Comparison of ENCODE assay signal across 27 mouse cellular contexts in genomic region chr12:72583099-72583498, GRCm38 (mm10).
"Had no signal": no experiment of that assay in that cellular context is flagged by ENCODE, and none has a peak within 500 bp of the region (broad histone marks: within the 10 kb centered on the region; RNA-seq: fewer than 3 reads in every experiment).

No protein-coding gene starts in this region.

- H3K27me3 ChIP-seq: heart, embryonic 13.5 days; heart, embryonic 15.5 days; hindbrain, embryonic 12.5 days; intestine, embryonic 15.5 days; limb, embryonic 12.5 days; liver, embryonic 12.5 days had no signal

- H3K36me3 ChIP-seq: heart, embryonic 15.5 days; intestine, embryonic 15.5 days; limb, embryonic 10.5 days; liver, embryonic 12.5 days had no signal

- ATAC-seq: hindbrain, embryonic 16.5 days; inflammation-experienced regulatory T-cells, adult 6 months; intestine, embryonic 15.5 days; intestine, postnatal 0 days; liver, embryonic 12.5 days had no signal

- H3K9me3 ChIP-seq: heart, embryonic 15.5 days; intestine, embryonic 15.5 days; limb, embryonic 10.5 days; liver, embryonic 12.5 days had no signal

- H3K4me3 ChIP-seq: heart, adult 2 months; heart, embryonic 13.5 days; heart, embryonic 15.5 days; hindbrain, embryonic 10.5 days; hindbrain, embryonic 12.5 days; intestine, embryonic 15.5 days; layer of hippocampus, adult 2 months; left cerebral cortex, adult 2 months; limb, embryonic 10.5 days; limb, embryonic 12.5 days; liver, embryonic 12.5 days had no signal

- H3K9ac ChIP-seq: heart, embryonic 13.5 days; heart, embryonic 15.5 days; hindbrain, embryonic 12.5 days; hindbrain, embryonic 14.5 days; intestine, embryonic 15.5 days; limb, embryonic 12.5 days; liver, embryonic 12.5 days; liver, embryonic 14.5 days had no signal

- H3K4me1 ChIP-seq: heart, embryonic 13.5 days; heart, embryonic 15.5 days; hindbrain, embryonic 10.5 days; hindbrain, embryonic 12.5 days; intestine, embryonic 15.5 days; limb, embryonic 10.5 days; limb, embryonic 12.5 days; liver, embryonic 12.5 days had no signal

- DNase-seq: gastrocnemius, postnatal 14 days; gastrocnemius, postnatal 36 days; heart, adult 11 months; heart, adult 2 months; heart, postnatal 4 days; kidney, adult 18-20 months; kidney, adult 8-10 months; kidney, postnatal 10 days; kidney, postnatal 25 days; kidney, postnatal 4 days; liver had no signal

- H3K27ac ChIP-seq: heart, adult 2 months; heart, embryonic 13.5 days; heart, embryonic 15.5 days; hindbrain, embryonic 10.5 days; hindbrain, embryonic 12.5 days; hindbrain, embryonic 14.5 days; intestine, embryonic 15.5 days; layer of hippocampus, adult 2 months; left cerebral cortex, adult 2 months; limb, embryonic 10.5 days; limb, embryonic 12.5 days; liver, embryonic 12.5 days; liver, embryonic 14.5 days had no signal

- H3K4me2 ChIP-seq: heart, embryonic 11.5 days; heart, embryonic 13.5 days; heart, embryonic 15.5 days; hindbrain, embryonic 12.5 days; hindbrain, embryonic 14.5 days; intestine, embryonic 15.5 days; limb, embryonic 12.5 days; liver, embryonic 12.5 days had no signal
